Mouse (Mus musculus) intestine, postnatal 0 days (tissue): ENCODE data around the gene Lrrc31. TPM values are rescaled to one million over a fixed set of nuclear protein-coding genes. Genes with fewer than 3 reads are reported as not detected.

Experiments
- ATAC-seq: fragments of 200-750 bp; cut with Nextera tagmentation; 2 replicates; pipeline ENCODE4 v1.8.0; 2017; ENCODE audit warnings: mild to moderate bottlenecking, moderate TSS enrichment, moderate library complexity
- H3K27ac ChIP-seq: fragments of 300-500 bp; sonication (generic); 2 replicates; pipeline ENCODE4 v1.5.1; 2014; ENCODE audit warnings: mild to moderate bottlenecking, low read depth, low read length, moderate library complexity
- H3K27me3 ChIP-seq: fragments of 300-500 bp; sonication (generic); replicated peaks from 2 replicates; pipeline ENCODE4 v1.6.1; 2014; ENCODE audit warnings: low read length, mixed read lengths; ENCODE audit not compliant: control insufficient read depth, insufficient read depth
- H3K36me3 ChIP-seq: fragments of 300-500 bp; sonication (generic); 2 replicates; pipeline ENCODE4 v1.6.1; 2014; ENCODE audit warnings: mild to moderate bottlenecking, moderate library complexity; ENCODE audit not compliant: control insufficient read depth, insufficient read depth
- H3K4me1 ChIP-seq: fragments of 300-500 bp; sonication (generic); replicated peaks from 2 replicates; pipeline ENCODE4 v1.6.1; 2014; ENCODE audit warnings: antibody characterized with exemption, low read length, mixed read lengths; ENCODE audit not compliant: control insufficient read depth, insufficient read depth
- H3K4me2 ChIP-seq: fragments of 300-500 bp; sonication (generic); replicated peaks from 2 replicates; pipeline ENCODE4 v1.6.1; 2014; ENCODE audit warnings: low read depth, mild to moderate bottlenecking, moderate library complexity
- H3K4me3 ChIP-seq: fragments of 300-500 bp; sonication (generic); 2 replicates; pipeline ENCODE4 v1.5.1; 2014; ENCODE audit warnings: low read depth, low read length
- H3K9ac ChIP-seq: fragments of 300-500 bp; sonication (generic); 2 replicates; pipeline ENCODE4 v1.6.1; 2014; ENCODE audit warnings: mild to moderate bottlenecking, low read depth, low read length
- H3K9me3 ChIP-seq: fragments of 300-500 bp; sonication (generic); 2 replicates; pipeline ENCODE4 v1.6.1; 2016; ENCODE audit warnings: mixed run types; ENCODE audit not compliant: control insufficient read depth
- CTCF ChIP-seq: sonication (generic); IDR thresholded peaks from 2 replicates; pipeline ENCODE4 v1.5.1; 2016; ENCODE audit warnings: low read depth, mild to moderate bottlenecking, control low read depth, antibody characterized with exemption, moderate library complexity
- WGBS: fragments of 180-500 bp; shearing (Covaris S2); extraction: QIAGEN DNeasy Blood & Tissue Kit; methylation state at CpG from one replicate; pipeline ENCODE4 v1.1.7; 2014; 5-methylcytosine and 5-hydroxymethylcytosine counted together
- polyA plus RNA-seq: library from polyadenylated mRNA; unstranded; fragments of >200 nt; fragmentation: Nextera tagmentation; extraction: Ambion mirVana; gene quantifications from 2 replicates; pipeline ENCODE4 v1.2.1, GENCODE M21; 2015

The Lrrc31 gene
- polyA plus RNA-seq, 1 experiment from 2014 or later, result 0.73 TPM

GRCm38 (mm10) chr3:30722461-30722860, 22.8 kb upstream of the Lrrc31 start:
- Histone ChIP-seq H3K4me2 (no peak overlapping the region), H3K27ac (no peak overlapping the region), H3K9ac (no peak overlapping the region), H3K4me3 (no peak overlapping the region), H3K4me1 (no peaks in the 10 kb centered on the region), H3K36me3 (no peaks in the 10 kb centered on the region), H3K27me3 (no peaks in the 10 kb centered on the region), H3K9me3 (no peaks in the 10 kb centered on the region)
- 0 out of 2 replicates have a peak, but pooled peaks have one; percentile 26 for TF ChIP-seq CTCF
- no peak for ATAC-seq
- WGBS, result 82% methylated on average over 2 of the region's 2 CpGs

GRCm38 (mm10) chr3:30722036-30722435, 22.4 kb upstream of the Lrrc31 start:
- no peak overlapping the region for H3K4me2 ChIP-seq
- H3K4me3 ChIP-seq, result no peak overlapping the region
- no peaks in the 10 kb centered on the region for H3K27me3 ChIP-seq
- TF ChIP-seq CTCF, result no peak
- H3K9me3 ChIP-seq, result no peaks in the 10 kb centered on the region
- H3K27ac ChIP-seq, result no peak overlapping the region
- ATAC-seq, result no peak
- no peak overlapping the region for H3K9ac ChIP-seq
- no peaks in the 10 kb centered on the region for H3K36me3 ChIP-seq
- WGBS, result 84% methylated on average over 4 of the region's 4 CpGs
- H3K4me1 ChIP-seq, result no peaks in the 10 kb centered on the region

GRCm38 (mm10) chr3:30718649-30719048, 19.0 kb upstream of the Lrrc31 start:
- WGBS, result 83% methylated on average over 3 of the region's 3 CpGs
- H3K27ac ChIP-seq, result no peak overlapping the region
- TF ChIP-seq CTCF, result no peak
- no peak for ATAC-seq
- H3K4me1 ChIP-seq, result no peaks in the 10 kb centered on the region
- no peak overlapping the region for H3K4me3 ChIP-seq
- no peaks in the 10 kb centered on the region for H3K9me3 ChIP-seq
- no peaks in the 10 kb centered on the region for H3K36me3 ChIP-seq
- no peak overlapping the region for H3K9ac ChIP-seq
- no peak overlapping the region for H3K4me2 ChIP-seq
- no peaks in the 10 kb centered on the region for H3K27me3 ChIP-seq

- H3K36me3 ChIP-seq, result no peaks in the 10 kb centered on the region
- H3K4me2 ChIP-seq, result no peak overlapping the region
- no peak overlapping the region for H3K27ac ChIP-seq
- H3K4me3 ChIP-seq, result no peak overlapping the region
- no peak for ATAC-seq
- no peaks in the 10 kb centered on the region for H3K27me3 ChIP-seq
- no peaks in the 10 kb centered on the region for H3K9me3 ChIP-seq
- H3K4me1 ChIP-seq, result no peaks in the 10 kb centered on the region
- no peak overlapping the region for H3K9ac ChIP-seq
- 70% methylated on average over 1 of the region's 1 CpGs for WGBS
- peak; percentile 35 for TF ChIP-seq CTCF
These were observed 13.7 kb upstream of the Lrrc31 start for GRCm38 (mm10) chr3:30713334-30713733.

GRCm38 (mm10) chr3:30710191-30710590, 10.5 kb upstream of the Lrrc31 start:
- H3K9ac ChIP-seq, result no peak overlapping the region
- no peaks in the 10 kb centered on the region for H3K27me3 ChIP-seq
- H3K4me3 ChIP-seq, result no peak overlapping the region
- H3K27ac ChIP-seq, result no peak overlapping the region
- no peaks in the 10 kb centered on the region for H3K36me3 ChIP-seq
- WGBS, result 79% methylated on average over 6 of the region's 6 CpGs
- no peaks in the 10 kb centered on the region for H3K9me3 ChIP-seq
- no peak for ATAC-seq
- no peak overlapping the region for H3K4me2 ChIP-seq
- no peaks in the 10 kb centered on the region for H3K4me1 ChIP-seq
- TF ChIP-seq CTCF, result no peak

- no peaks in the 10 kb centered on the region for H3K36me3 ChIP-seq
- no peak for ATAC-seq
- H3K9me3 ChIP-seq, result no peaks in the 10 kb centered on the region
These were observed 7.1 kb upstream of the Lrrc31 start for GRCm38 (mm10) chr3:30706614-30707276.

GRCm38 (mm10) chr3:30705977-30706376, 6.3 kb upstream of the Lrrc31 start:
- WGBS, result 58% methylated on average over 3 of the region's 3 CpGs
- Histone ChIP-seq H3K9ac (no peak overlapping the region), H3K4me3 (no peak overlapping the region), H3K36me3 (no peaks in the 10 kb centered on the region), H3K27me3 (no peaks in the 10 kb centered on the region), H3K9me3 (no peaks in the 10 kb centered on the region), H3K4me1 (no peaks in the 10 kb centered on the region), H3K27ac (no peak overlapping the region), H3K4me2 (no peak overlapping the region)
- ATAC-seq, result no peak
- no peak for TF ChIP-seq CTCF

More at GRCm38 (mm10) chr3:30706614-30707276, 7.1 kb upstream of the Lrrc31 start:
- H3K27me3 ChIP-seq, result no peaks in the 10 kb centered on the region
- H3K4me2 ChIP-seq, result no peak overlapping the region
- no peak overlapping the region for H3K9ac ChIP-seq
- 68% methylated on average over 4 of the region's 4 CpGs for WGBS
- H3K4me1 ChIP-seq, result no peaks in the 10 kb centered on the region
- H3K27ac ChIP-seq, result no peak overlapping the region
- no peak for TF ChIP-seq CTCF
- H3K4me3 ChIP-seq, result no peak overlapping the region
